Mouse (Mus musculus) adrenal gland, postnatal 4 days (tissue): ENCODE data around the gene Rab11b. TPM values are rescaled to one million over a fixed set of nuclear protein-coding genes. Genes with fewer than 3 reads are reported as not detected.

Experiments used
- DNase-seq, 2 experiments: peaks; one replicate each; pipeline ENCODE4 v3.0.0; 2021 to 2022; ENCODE audit warnings: low spot score in 2 of 2, mixed read lengths in 2 of 2
- long read RNA-seq, 2 experiments: library from polyadenylated mRNA; stranded (forward); transcript quantifications; one replicate each; pipeline ENCODE4 v2.0.0; 2021
- total RNA-seq, 2 experiments: library from RNA; stranded (reverse); gene quantifications; 2 replicates each; pipeline ENCODE4 v1.2.3; 2021

Rab11b gene
- 100 to 1,000 TPM; 305 to 306 TPM for total RNA-seq
- long read RNA-seq, experiment 1, full-length matches to known transcripts, result 280 of 306 reads
- long read RNA-seq, experiment 1, partial matches to known transcripts, result 7 of 306 reads
- long read RNA-seq, experiment 1, other reads (novel, unspliced or antisense), result 19 of 306 reads
- long read RNA-seq, experiment 2, full-length matches to known transcripts, result 458 of 491 reads
- long read RNA-seq, experiment 2, partial matches to known transcripts, result 5 of 491 reads
- long read RNA-seq, experiment 2, other reads (novel, unspliced or antisense), result 28 of 491 reads

DNA sequence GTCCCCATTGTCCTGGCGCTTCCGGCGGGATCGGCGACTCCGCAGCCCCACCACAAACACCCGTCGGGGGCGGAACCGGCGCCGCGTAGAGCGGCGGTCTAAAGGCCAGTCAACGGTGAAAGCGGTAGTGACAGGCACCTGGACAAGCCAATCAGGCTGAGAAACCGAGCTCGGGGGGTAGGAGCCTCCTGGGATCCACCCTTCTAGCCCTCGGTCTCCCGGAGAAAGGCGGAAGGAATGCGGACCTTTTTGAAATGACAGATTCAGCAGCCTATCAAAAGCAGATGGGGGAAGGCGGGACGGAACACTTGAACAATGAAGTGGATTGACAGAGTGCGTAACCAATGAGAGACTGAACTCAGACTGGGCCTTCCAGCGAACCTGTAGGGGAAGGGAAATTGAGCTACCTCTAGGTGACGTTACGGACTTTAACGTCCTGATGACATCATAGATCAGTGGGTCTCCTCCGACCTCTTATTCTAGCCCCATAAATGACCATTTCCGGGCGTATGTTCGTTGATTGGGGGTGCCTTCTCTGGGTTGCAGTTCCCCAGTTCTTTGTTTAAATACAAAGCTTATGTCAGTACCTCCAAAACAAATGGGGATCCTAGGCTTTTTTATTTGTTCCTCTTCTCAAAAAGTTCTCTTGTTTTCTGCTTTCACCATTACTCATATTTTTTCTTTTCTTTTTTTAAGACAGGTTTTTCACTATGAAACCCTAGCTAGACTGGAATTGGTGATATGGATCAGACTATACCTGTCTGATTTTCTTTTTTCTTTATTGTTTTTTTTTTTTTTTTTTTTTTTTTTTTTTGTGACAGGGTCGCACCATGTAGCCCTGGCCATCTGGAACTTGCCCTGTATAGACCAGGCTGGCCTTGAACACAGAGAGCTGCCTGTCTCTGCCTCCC is at the start of gene Rab11b:
Gene Rab11b, minus strand, starts transcription at position 276 of the 911 bp plus-strand sequence.
- DNase-seq, result peak; percentile 92 to 98

GRCm38 (mm10) chr17:33808192-33808591 is 47.9 kb upstream of the Rab11b start:
- DNase-seq, result no peak

- no peak for DNase-seq
Observed at GRCm38 (mm10) chr17:33807181-33807888, 47.0 kb upstream of the Rab11b start.

DNA sequence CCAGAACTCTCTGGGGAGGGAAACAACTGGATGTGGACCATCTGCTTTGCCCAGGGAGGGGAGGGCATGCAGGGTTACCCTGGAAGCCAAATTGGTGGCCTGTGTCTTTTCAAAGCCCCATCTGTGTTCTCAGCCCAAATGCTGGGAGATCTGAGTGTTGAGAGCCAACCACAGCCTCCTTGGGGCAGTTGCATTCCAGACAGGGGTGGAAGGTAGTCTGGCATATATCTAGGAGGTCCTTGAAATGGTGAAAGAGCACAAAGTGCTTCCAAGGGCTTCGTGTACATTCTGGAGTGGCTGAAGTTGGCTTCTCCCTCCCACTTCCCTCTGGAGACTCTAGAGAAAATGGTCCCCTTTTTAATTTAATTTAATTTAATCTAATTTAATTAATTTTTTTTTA is 44.4 kb upstream of the Rab11b start:
- DNase-seq, result no peak

GRCm38 (mm10) chr17:33804205-33804604 is 43.9 kb upstream of the Rab11b start:
- no peak for DNase-seq

GRCm38 (mm10) chr17:33802221-33802620 is 41.9 kb upstream of the Rab11b start:
- DNase-seq, result no peak

DNA sequence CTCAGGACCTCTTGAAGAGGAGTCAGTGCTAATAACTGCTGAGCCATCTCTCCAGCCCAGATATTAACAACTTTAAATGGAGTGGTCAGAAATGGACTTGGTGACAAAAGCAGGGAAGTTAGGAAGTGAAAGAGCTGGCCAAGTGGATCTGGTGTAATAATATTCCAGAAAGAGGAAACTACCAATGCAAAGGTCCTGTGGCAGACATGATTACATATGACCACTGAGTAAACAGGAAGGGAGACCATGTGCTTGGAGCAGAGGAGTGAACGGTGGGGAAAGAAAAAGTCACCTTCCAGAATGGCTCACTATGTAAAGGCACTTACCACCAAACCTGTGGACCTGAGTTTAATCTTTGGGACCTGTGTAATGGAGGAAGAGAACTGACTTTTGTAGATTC is 38.9 kb upstream of the Rab11b start:
- no peak for DNase-seq

DNA sequence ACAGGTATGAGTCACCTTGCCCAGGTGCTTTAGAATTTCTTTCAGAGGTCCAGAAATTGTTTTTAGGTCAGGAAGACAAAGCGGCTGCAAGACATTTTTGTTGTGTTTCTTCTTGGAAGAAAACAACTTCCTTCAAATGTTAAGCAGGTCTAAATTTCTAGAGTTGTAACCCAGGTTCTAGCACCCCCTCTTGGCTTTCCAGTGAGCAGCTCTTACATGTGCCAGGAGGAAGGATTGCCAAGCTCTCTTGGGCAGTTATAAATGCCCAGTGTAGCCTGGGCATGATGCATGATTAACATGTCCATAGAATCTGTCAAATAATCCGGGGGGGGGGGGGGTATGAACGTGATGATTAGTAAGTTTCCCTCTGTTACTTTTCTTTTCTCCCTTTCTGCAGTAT is 38.0 kb upstream of the Rab11b start:
- no peak for DNase-seq

DNA sequence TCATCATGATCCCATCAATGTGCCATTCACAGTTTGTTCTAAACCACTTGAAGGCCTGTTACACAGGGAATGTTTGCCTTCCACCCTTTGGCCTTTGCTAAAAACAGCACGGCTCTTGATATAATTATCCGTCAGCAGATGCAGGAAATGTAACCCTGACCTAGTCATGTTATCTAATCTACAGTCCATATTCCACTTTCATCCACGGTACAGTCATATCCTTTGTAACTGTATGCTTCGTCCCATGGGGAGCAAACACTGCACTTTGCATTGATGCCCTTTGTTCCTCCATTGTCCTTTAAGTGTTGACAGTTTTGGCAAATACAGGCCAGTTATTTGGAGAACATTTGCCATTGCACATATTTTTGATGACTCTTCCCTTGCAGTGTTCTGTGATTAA is 28.4 kb upstream of the Rab11b start:
- no peak for DNase-seq

- DNase-seq, result no peak
Observed at GRCm38 (mm10) chr17:33786375-33786774, 26.0 kb upstream of the Rab11b start.

DNA sequence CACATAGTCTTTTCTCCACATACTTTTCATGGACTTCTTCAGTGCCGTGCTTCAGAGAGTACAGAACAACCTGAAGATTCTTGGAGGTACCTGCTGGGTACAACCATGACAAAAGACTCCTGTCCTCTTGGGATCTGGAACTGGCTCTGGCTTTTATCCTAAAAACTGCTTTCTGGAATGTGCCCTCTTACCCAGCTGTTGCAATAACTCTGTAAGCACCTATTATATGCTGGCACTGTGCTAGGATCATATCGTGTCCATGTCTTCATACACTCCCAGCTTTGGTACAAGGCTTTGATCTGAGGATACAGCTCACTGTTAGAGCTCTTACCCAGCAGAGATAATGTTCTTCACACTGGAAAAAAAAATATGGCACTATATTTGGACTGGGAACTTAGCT is 24.6 kb upstream of the Rab11b start:
- DNase-seq, result no peak

- DNase-seq, result peak; percentile 33 to 68
Observed at GRCm38 (mm10) chr17:33783408-33783807, 23.1 kb upstream of the Rab11b start.

- no peak for DNase-seq
Observed at GRCm38 (mm10) chr17:33782067-33782466, 21.7 kb upstream of the Rab11b start.

DNA sequence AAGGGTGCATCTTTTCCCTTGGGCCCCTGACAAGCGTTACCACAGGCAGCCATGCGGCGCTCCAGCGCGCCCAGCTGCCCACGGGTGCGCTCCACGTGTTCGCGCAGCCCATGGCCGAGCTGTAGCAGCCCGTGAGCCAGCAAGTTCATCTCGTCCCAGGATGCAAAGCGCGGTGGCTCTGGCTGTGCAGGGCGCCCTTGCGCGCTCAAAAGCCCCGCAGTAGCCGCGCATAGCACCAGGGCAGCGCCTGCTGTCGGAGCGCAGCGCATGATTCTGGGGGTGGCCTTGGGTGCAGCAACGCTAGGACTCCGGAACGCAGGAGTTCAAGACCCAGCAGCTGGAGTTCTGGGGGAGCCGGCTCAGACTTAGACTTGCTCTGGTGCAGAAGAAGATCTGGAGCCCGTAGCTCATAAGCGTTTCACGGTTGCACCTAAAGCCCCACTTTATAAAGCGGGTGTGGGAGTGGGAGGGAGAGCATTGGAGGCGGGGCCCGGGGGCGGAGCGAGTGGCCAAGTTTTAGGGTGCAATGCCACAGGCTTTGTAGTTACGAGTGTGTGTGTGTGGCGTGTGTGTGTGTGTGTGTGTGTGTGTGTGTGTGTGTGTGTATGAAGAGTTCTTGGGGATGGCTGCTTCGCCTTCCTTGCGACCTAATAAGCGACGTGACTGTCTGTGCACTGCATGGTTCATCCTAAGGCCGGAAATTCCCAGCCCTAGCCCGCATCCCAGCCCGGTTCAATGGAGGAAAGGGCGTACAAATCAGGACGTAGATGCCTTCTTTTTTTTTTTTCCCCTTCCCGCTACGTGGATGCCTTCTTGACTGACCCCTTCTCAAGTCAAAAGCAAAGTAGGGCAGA is 21.0 kb upstream of the Rab11b start, which contains the start of gene Angptl4:
Gene Angptl4, minus strand, starts transcription at position 707 of the 854 bp plus-strand sequence.
- peak; percentile 57 to 59 for DNase-seq

- DNase-seq, result peak in 1 of 2 experiments; percentile 9
Observed at GRCm38 (mm10) chr17:33780431-33780830, 20.1 kb upstream of the Rab11b start.

- DNase-seq, result no peak
Observed at GRCm38 (mm10) chr17:33779967-33780295, 19.6 kb upstream of the Rab11b start.

DNA sequence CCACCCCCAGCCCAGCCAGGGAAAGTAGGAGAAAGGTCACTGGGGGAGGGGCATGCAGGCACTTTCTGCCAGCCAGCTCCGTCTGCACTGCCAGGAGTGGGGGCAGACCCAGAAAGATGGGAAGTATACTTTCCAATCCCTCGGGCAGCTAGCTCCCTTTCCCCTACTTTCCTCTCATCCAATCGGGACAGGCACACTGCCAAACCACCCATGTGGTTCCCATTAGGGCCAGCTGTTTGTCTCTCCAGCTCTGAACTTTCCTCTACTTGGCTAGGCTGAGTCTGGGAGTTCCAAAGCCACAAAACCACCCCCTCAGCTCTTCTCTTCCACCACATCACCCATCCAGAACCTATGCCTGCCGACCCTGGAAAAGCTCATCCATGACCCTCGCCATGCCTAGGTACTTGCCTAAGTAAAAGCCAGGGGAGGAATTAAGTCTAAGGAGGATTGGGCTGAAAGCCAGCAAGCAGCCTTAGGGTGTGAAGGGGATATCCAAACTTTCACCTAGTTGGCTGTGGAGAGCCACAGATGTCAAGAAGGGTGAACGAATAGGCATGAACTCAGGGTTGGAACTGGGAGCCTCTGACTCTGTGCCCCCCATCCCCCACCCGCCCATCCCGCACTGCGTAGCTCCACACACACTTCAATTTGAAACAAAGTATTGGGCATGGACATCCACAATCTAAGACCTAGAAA is 19.1 kb upstream of the Rab11b start:
- DNase-seq, result peak; percentile 52 to 80

- no peak for DNase-seq
Observed at GRCm38 (mm10) chr17:33775287-33775686, 15.0 kb upstream of the Rab11b start.

DNA sequence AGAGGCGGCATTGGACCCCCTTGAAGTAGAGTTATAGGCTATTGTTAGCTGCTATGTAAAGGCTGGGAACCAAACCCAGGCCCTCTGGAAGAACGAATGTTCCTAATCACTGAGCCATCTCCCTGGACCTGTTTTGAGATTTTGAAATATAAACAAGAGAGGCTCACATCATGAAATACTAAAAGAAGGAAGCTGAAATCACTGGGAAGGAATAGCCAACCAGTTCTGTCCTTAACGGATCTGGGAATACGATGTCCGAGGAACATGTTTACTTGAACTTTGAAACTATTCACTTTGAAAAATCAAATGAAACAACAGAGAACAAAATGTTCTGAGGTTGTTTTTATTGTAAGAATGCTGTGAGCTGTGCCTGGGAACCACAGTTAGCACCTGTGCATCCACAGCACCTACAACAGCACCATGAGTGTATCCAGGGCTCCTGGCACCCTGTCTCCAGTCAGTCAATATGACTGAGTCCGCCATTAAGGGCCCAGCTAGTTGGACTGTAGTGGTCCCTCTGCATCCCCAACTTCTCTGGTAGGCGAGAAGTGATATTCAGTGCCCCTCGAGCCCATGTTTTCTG is 14.3 kb upstream of the Rab11b start:
- DNase-seq, result no peak
